Mouse (Mus musculus) G1E (cell line): ENCODE results near the gene Dnase2a. TPM values are rescaled to one million over a fixed set of nuclear protein-coding genes. Genes with fewer than 3 reads are reported as not detected.

Experiments
- ATAC-seq: 2 replicates; pipeline ENCODE4 v1.8.0; 2016; ENCODE audit warnings: mild to moderate bottlenecking; ENCODE audit not compliant: insufficient number of reproducible peaks, poor library complexity, low FRiP score, severe bottlenecking; ENCODE audit errors: extremely low read depth
- DNase-seq: peaks from one replicate; pipeline ENCODE4 v3.0.0; 2012; ENCODE audit warnings: low spot score
- H3K27me3 ChIP-seq: 2 replicates; pipeline ENCODE4 v1.6.1; 2012; ENCODE audit warnings: mild to moderate bottlenecking, low read length, inconsistent platforms; ENCODE audit not compliant: insufficient read depth
- H3K36me3 ChIP-seq: replicated peaks from 2 replicates; pipeline ENCODE3; 2012; ENCODE audit warnings: mild to moderate bottlenecking, inconsistent platforms
- H3K4me1 ChIP-seq: 2 replicates; pipeline ENCODE4 v1.6.1; 2012; ENCODE audit warnings: low read depth, low read length, inconsistent platforms, mixed read lengths; ENCODE audit not compliant: insufficient read depth
- H3K4me3 ChIP-seq: 2 replicates; pipeline ENCODE4 v1.5.1; 2012; ENCODE audit warnings: low read depth, mild to moderate bottlenecking, inconsistent platforms, low read length, moderate library complexity, mixed read lengths
- H3K9me3 ChIP-seq: replicated peaks from 2 replicates; pipeline ENCODE4 v1.6.1; 2012; ENCODE audit warnings: inconsistent platforms
- CTCF ChIP-seq: IDR thresholded peaks from 2 replicates; pipeline ENCODE4 v1.5.1; 2012; ENCODE audit warnings: low read depth, low read length, inconsistent platforms, mixed read lengths
- GATA1 ChIP-seq: IDR thresholded peaks from 2 replicates; pipeline ENCODE4 v1.6.1; 2012; ENCODE audit warnings: borderline replicate concordance, low read length, inconsistent platforms, mixed read lengths
- GATA2 ChIP-seq: IDR thresholded peaks from 2 replicates; pipeline ENCODE4 v1.6.1; 2012; ENCODE audit warnings: low read depth, low read length, inconsistent platforms, borderline replicate concordance
- POLR2AphosphoS5 ChIP-seq: IDR thresholded peaks from 2 replicates; pipeline ENCODE4 v1.6.1; 2012; ENCODE audit warnings: low read depth, low read length, inconsistent platforms; ENCODE audit not compliant: insufficient replicate concordance
- TAL1 ChIP-seq: conservative IDR thresholded peaks from 2 replicates; pipeline ENCODE4 v1.6.1; 2012; ENCODE audit warnings: low read depth, low read length, inconsistent platforms, mixed read lengths
- polyA plus RNA-seq: library from polyadenylated mRNA; stranded (reverse); fragments of >175 nt; gene quantifications from 2 replicates; pipeline ENCODE4 v1.2.3, GENCODE M21; 2012
- total RNA-seq, 2 experiments: library from RNA; stranded (forward) in 1 of 2; stranded (reverse) in 1 of 2; fragments of 200-1000 nt in 1 of 2; fragments of >200 nt in 1 of 2; fragmentation: Nextera tagmentation in 1 of 2; gene quantifications; 2 replicates each; pipeline ENCODE4 v1.2.3; 2014 to 2017

Gene Dnase2a
- total and polyA plus RNA-seq, 3 experiments: 75.0 to 147 (median 118) TPM

- DNase-seq: no peak
- H3K9me3 ChIP-seq: 0 out of 2 replicates have a peak, but pooled peaks cover 1% of the 10 kb centered on the region
- TF ChIP-seq GATA2: no peak
- no peak overlapping the region; the same call in 1 of the 2 replicates for H3K4me3 ChIP-seq
- no peak for ATAC-seq
- peaks cover 13% of the 10 kb centered on the region for H3K4me1 ChIP-seq
- peaks cover 22% of the 10 kb centered on the region for H3K36me3 ChIP-seq
- H3K27me3 ChIP-seq: peaks cover 37% of the 10 kb centered on the region
These were observed 44.4 kb downstream of the Dnase2a start for GRCm38 (mm10) chr8:84952612-84953255.

- peaks cover 15% of the 10 kb centered on the region for H3K27me3 ChIP-seq
- H3K4me3 ChIP-seq: no peak overlapping the region
- DNase-seq (no peak), ATAC-seq (no peak)
- H3K36me3 ChIP-seq: peaks cover 57% of the 10 kb centered on the region
- TF ChIP-seq CTCF (peak; percentile 88), TAL1 (no peak), GATA2 (no peak), POLR2AphosphoS5 (no peak), GATA1 (no peak)
- no peaks in the 10 kb centered on the region for H3K9me3 ChIP-seq
- peaks cover 21% of the 10 kb centered on the region for H3K4me1 ChIP-seq
These were observed 48.4 kb downstream of the Dnase2a start for GRCm38 (mm10) chr8:84956768-84957167.

GRCm38 (mm10) chr8:84959811-84960210 is 51.5 kb downstream of the Dnase2a start:
- Histone ChIP-seq H3K4me3 (no peak overlapping the region), H3K9me3 (no peaks in the 10 kb centered on the region), H3K4me1 (peaks cover 23% of the 10 kb centered on the region), H3K36me3 (peaks cover 80% of the 10 kb centered on the region), H3K27me3 (no peaks in the 10 kb centered on the region)
- DNase-seq: no peak
- no peak for TF ChIP-seq POLR2AphosphoS5
- no peak for TF ChIP-seq TAL1
- TF ChIP-seq GATA2: no peak
- no peak for TF ChIP-seq CTCF
- TF ChIP-seq GATA1: no peak
- no peak for ATAC-seq

GRCm38 (mm10) chr8:84963952-84964351 is 55.6 kb downstream of the Dnase2a start:
- no peak for ATAC-seq
- H3K36me3 ChIP-seq: peaks cover 62% of the 10 kb centered on the region
- no peak for TF ChIP-seq TAL1
- no peak for TF ChIP-seq POLR2AphosphoS5
- no peak for TF ChIP-seq GATA2
- no peaks in the 10 kb centered on the region for H3K27me3 ChIP-seq
- no peaks in the 10 kb centered on the region for H3K9me3 ChIP-seq
- DNase-seq: no peak
- peaks cover 51% of the 10 kb centered on the region for H3K4me1 ChIP-seq
- no peak overlapping the region for H3K4me3 ChIP-seq

- H3K27me3 ChIP-seq: no peaks in the 10 kb centered on the region
- peak overlapping the region; percentile 73 for H3K4me3 ChIP-seq
- no peaks in the 10 kb centered on the region for H3K9me3 ChIP-seq
- TF ChIP-seq GATA1 (no peak), POLR2AphosphoS5 (no peak), GATA2 (no peak), TAL1 (no peak), CTCF (no peak)
- ATAC-seq: peak; percentile 86
- peaks cover 67% of the 10 kb centered on the region for H3K4me1 ChIP-seq
- DNase-seq: peak; percentile 87
- H3K36me3 ChIP-seq: peaks cover 55% of the 10 kb centered on the region
These were observed 57.5 kb downstream of the Dnase2a start for GRCm38 (mm10) chr8:84965731-84966291.

GRCm38 (mm10) chr8:84966603-84967002 is 58.2 kb downstream of the Dnase2a start:
- peaks cover 73% of the 10 kb centered on the region for H3K4me1 ChIP-seq
- no peaks in the 10 kb centered on the region for H3K9me3 ChIP-seq
- peak overlapping the region; percentile 59; the same call in 1 of the 2 replicates for H3K4me3 ChIP-seq
- TF ChIP-seq TAL1 (no peak), GATA2 (no peak), GATA1 (no peak), CTCF (no peak), POLR2AphosphoS5 (no peak)
- ATAC-seq: no peak
- no peak for DNase-seq
- H3K36me3 ChIP-seq: peaks cover 55% of the 10 kb centered on the region
- H3K27me3 ChIP-seq: no peaks in the 10 kb centered on the region
